Mouse (Mus musculus) spleen, adult 12 weeks (tissue): ENCODE data around the gene Scg3.
A peak's percentile ranks its signal among the peaks of the same experiment; 100 is the strongest.
"Not testable (repeated sequence)": the region's sequence is repeated elsewhere in the genome, so short reads cannot be mapped to it uniquely, and the experiment has no call there.

Experiments used
- DNase-seq: peaks from one replicate; pipeline ENCODE4 v3.0.0; 2022; ENCODE audit warnings: low spot score

Gene Scg3

GRCm38 (mm10) chr9:75683426-75684191 lies at the start of gene Scg3:
Scg3 (minus strand) TSS chr9:75684056.
- no peak for DNase-seq

GRCm38 (mm10) chr9:75719952-75720687 lies 36.3 kb upstream of the Scg3 start:
- DNase-seq = peak; percentile 23

GRCm38 (mm10) chr9:75719481-75719880 lies 35.6 kb upstream of the Scg3 start:
- no peak for DNase-seq

- no peak for DNase-seq
These were observed 916 bp upstream of the Scg3 start for GRCm38 (mm10) chr9:75684772-75685171.

GRCm38 (mm10) chr9:75684292-75684691 lies 436 bp upstream of the Scg3 start:
- DNase-seq = no peak

- no peak for DNase-seq
These were observed 3.2 kb downstream of the Scg3 start for GRCm38 (mm10) chr9:75680606-75681005.

GRCm38 (mm10) chr9:75679629-75680028 lies 4.2 kb downstream of the Scg3 start:
- no peak for DNase-seq

- DNase-seq = no peak
These were observed 5.5 kb downstream of the Scg3 start for GRCm38 (mm10) chr9:75678341-75678740.

- no peak for DNase-seq
These were observed 7.6 kb downstream of the Scg3 start for GRCm38 (mm10) chr9:75676226-75676625.

GRCm38 (mm10) chr9:75672769-75673168 lies 11.1 kb downstream of the Scg3 start:
- DNase-seq = no peak

GRCm38 (mm10) chr9:75666612-75667011 lies 17.2 kb downstream of the Scg3 start:
- DNase-seq = no peak

- no peak for DNase-seq
These were observed 18.5 kb downstream of the Scg3 start for GRCm38 (mm10) chr9:75665364-75665763.

- no peak for DNase-seq
These were observed 22.9 kb downstream of the Scg3 start for GRCm38 (mm10) chr9:75660917-75661316.

- DNase-seq = not testable (repeated sequence)
These were observed 27.4 kb downstream of the Scg3 start for GRCm38 (mm10) chr9:75656456-75656855.

GRCm38 (mm10) chr9:75653981-75654911 lies 29.6 kb downstream of the Scg3 start:
- no peak for DNase-seq

- no peak for DNase-seq
These were observed 38.5 kb downstream of the Scg3 start for GRCm38 (mm10) chr9:75645405-75645804.

GRCm38 (mm10) chr9:75634226-75634625 lies 49.6 kb downstream of the Scg3 start:
- no peak for DNase-seq

GRCm38 (mm10) chr9:75633603-75634002 lies 50.3 kb downstream of the Scg3 start:
- DNase-seq = no peak

GRCm38 (mm10) chr9:75632902-75633301 lies 51.0 kb downstream of the Scg3 start:
- no peak for DNase-seq

GRCm38 (mm10) chr9:75632111-75632510 lies 51.7 kb downstream of the Scg3 start:
- no peak for DNase-seq

GRCm38 (mm10) chr9:75630823-75631454 lies 52.9 kb downstream of the Scg3 start:
- DNase-seq = no peak

GRCm38 (mm10) chr9:75626308-75626604 lies 57.6 kb downstream of the Scg3 start:
- DNase-seq = no peak
